Mouse (Mus musculus) hindlimb bud, embryonic 11.5 days (tissue): ENCODE measurements at regions not wholly inside any gene's neighbourhood (a gene's known extent, or its start where the extent isn't known, plus 50 kb on each side); places are given as distances from the start of the nearest gene placed in this dataset.

Experiments
- DNase-seq: peaks from one replicate; pipeline ENCODE4 v3.0.0-alpha.2; 2012; ENCODE audit warnings: low read depth, low spot score; ENCODE audit errors: extremely low spot score

GRCm38 (mm10) chr2:47424910-47425309 is 1389.0 kb upstream of the Acvr2a start:
- no peak for DNase-seq

GRCm38 (mm10) chr2:47429843-47430242 is 1384.1 kb upstream of the Acvr2a start:
- peak; percentile 49 for DNase-seq

DNA sequence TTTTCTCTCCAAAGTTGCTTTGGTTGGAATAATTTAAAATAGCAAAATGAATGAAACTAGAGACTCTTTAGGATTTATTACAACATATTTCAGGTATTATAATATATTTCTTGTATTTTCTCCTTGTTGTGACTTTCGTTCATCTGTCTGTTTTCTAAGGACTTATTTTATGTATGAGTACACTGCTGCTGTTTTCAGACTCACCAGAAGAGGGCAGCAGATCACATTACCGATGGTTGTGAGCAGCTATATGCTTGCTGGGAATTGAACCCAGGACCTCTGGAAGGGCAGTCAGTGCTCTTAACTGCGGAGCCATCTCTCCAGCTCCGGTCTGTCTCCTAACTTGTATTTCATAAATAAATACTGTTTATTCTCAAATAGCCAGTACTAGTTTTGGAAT is 1347.9 kb upstream of the Acvr2a start:
- DNase-seq, result no peak

DNA sequence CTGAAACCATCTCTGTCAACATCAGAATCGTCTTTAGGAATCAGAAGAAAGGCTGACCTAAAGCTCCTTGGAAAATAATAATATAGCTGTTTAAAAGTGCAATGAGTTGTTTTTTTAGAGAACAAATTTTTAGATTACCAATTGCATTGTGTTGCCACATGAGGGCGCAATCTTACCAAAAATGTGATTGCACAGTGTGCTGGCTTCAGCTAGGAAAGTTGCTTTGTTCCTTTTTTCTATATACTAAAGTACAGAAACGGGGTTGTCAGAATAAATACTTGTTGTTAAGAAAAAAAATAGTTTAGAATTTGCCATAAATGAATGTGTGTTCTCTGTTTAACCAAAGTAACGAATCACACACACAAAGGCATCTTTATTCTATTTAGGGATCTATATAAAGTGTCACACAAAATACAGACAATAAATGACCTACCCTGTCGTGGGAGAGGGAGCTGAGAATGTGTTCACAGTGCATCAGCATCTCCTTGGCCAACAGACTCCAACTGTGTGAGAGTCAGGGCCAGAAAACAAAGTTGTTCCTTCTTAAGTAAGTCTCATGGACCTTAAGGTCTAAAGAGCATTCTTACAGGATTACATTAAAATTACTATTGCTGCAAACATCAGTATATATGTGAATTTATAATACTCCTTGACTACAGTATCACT is 1321.9 kb upstream of the Acvr2a start:
- peak; percentile 26 for DNase-seq
